Mouse (Mus musculus): Measurements from ENCODE around the gene Sort1. TPM values are rescaled to one million over a fixed set of nuclear protein-coding genes. Genes with fewer than 3 reads are reported as not detected.

Gene Sort1
- polyA plus RNA-seq, 1 experiment = 21.5 TPM

DNA sequence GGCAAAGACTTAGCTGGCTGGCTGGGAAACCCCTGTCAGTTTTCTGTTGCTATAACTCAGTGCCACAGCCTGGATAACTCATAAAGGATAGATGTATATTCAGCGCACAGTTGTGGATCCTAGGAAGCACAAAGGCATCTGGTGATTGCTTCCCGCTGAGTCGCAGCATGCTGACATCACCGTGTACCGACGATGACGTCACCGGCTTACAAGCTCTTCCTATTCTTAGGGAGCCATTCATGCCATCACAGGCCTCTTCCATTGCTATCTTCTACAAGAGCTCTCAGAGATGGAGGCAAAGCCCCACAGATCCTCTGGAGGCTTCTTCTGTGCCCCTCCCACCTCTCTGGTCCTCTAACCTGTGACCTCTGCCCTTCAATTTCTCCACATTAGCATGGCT, 19.8 kb downstream of the Sort1 start:
- Histone ChIP-seq H3K36me3 (ENCODE audit: control insufficient read depth, insufficient read depth, low read length, poor library complexity, severe bottlenecking) (no peaks in the 10 kb centered on the region), H3K4me3 (ENCODE audit: low read depth, low read length) (no peak overlapping the region), H3K4me1 (ENCODE audit: control insufficient read depth, insufficient read depth, low read length) (no peaks in the 10 kb centered on the region), H3K27me3 (ENCODE audit: control insufficient read depth, insufficient read depth, low read length, poor library complexity, severe bottlenecking) (no peaks in the 10 kb centered on the region), H3K27ac (ENCODE audit: insufficient read depth, low read length) (no peak overlapping the region), H3K9me3 (replicated peaks; ENCODE audit: control insufficient read depth, insufficient read depth, low read length, poor library complexity, severe bottlenecking) (no peaks in the 10 kb centered on the region), H3K9ac (ENCODE audit: low read depth, poor library complexity, severe bottlenecking) (no peak overlapping the region)
- TF ChIP-seq POLR2A (IDR thresholded peaks at IDR 0.05; ENCODE audit: insufficient read depth, low read length) = no peak
- TF ChIP-seq EP300 (IDR thresholded peaks at IDR 0.05; ENCODE audit: insufficient read depth, low read depth, low read length) = no peak
- TF ChIP-seq CTCF (IDR thresholded peaks at IDR 0.05; ENCODE audit: low read depth, low read length) = no peak

DNA sequence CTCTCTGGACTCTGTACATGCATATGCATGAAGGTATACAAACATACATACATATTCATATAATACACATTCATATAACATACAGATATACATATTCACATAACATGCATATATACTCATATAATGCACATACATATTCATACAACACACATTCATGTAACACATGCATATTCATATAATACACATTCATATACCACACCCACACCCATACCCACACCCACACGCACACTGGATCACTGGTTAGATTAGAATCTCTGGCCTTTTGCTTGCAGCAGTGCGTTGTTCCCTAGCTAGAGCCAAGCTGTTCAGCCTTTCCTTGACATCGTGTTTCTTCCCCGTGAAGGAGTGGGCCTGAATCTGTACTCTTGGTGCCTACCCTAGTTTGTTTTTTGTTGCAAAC, 20.9 kb downstream of the Sort1 start:
- H3K4me1 ChIP-seq (ENCODE audit: control insufficient read depth, insufficient read depth, low read length) = no peaks in the 10 kb centered on the region
- TF ChIP-seq POLR2A (IDR thresholded peaks at IDR 0.05; ENCODE audit: insufficient read depth, low read length) = no peak
- no peak for TF ChIP-seq EP300 (IDR thresholded peaks at IDR 0.05; ENCODE audit: insufficient read depth, low read depth, low read length)
- TF ChIP-seq CTCF (IDR thresholded peaks at IDR 0.05; ENCODE audit: low read depth, low read length) = no peak
- no peaks in the 10 kb centered on the region for H3K36me3 ChIP-seq (ENCODE audit: control insufficient read depth, insufficient read depth, low read length, poor library complexity, severe bottlenecking)
- no peaks in the 10 kb centered on the region for H3K9me3 ChIP-seq (replicated peaks; ENCODE audit: control insufficient read depth, insufficient read depth, low read length, poor library complexity, severe bottlenecking)
- H3K9ac ChIP-seq (ENCODE audit: low read depth, poor library complexity, severe bottlenecking) = no peak overlapping the region
- no peak overlapping the region for H3K4me3 ChIP-seq (ENCODE audit: low read depth, low read length)
- no peaks in the 10 kb centered on the region for H3K27me3 ChIP-seq (ENCODE audit: control insufficient read depth, insufficient read depth, low read length, poor library complexity, severe bottlenecking)
- H3K27ac ChIP-seq (ENCODE audit: insufficient read depth, low read length) = no peak overlapping the region

DNA sequence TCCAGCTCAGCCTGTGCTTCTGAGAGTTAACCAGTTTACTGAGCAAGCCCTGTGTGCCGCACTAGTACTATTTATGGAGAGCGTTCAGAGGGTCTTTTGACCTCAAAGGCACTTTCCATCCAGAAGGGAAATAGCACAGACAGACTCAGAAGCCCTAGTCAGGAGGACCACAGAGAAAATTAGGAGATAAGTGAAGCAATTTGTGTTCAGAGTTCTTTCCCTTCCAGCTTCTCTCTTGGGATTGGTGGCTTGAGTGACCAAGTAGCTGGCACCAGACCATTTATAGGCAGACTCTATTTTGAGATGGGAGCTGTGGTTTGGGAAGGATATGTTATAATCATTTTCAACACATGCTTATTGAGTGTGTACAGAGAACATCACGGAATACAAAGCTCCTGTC, 22.5 kb downstream of the Sort1 start:
- Histone ChIP-seq H3K27me3 (ENCODE audit: control insufficient read depth, insufficient read depth, low read length, poor library complexity, severe bottlenecking) (no peaks in the 10 kb centered on the region; the same call in 1 of the 2 replicates), H3K27ac (ENCODE audit: insufficient read depth, low read length) (no peak overlapping the region), H3K4me3 (ENCODE audit: low read depth, low read length) (no peak overlapping the region), H3K4me1 (ENCODE audit: control insufficient read depth, insufficient read depth, low read length) (no peaks in the 10 kb centered on the region), H3K9me3 (replicated peaks; ENCODE audit: control insufficient read depth, insufficient read depth, low read length, poor library complexity, severe bottlenecking) (no peaks in the 10 kb centered on the region), H3K36me3 (ENCODE audit: control insufficient read depth, insufficient read depth, low read length, poor library complexity, severe bottlenecking) (no peaks in the 10 kb centered on the region), H3K9ac (ENCODE audit: low read depth, poor library complexity, severe bottlenecking) (no peak overlapping the region)
- TF ChIP-seq EP300 (IDR thresholded peaks at IDR 0.05; ENCODE audit: insufficient read depth, low read depth, low read length) (no peak), POLR2A (IDR thresholded peaks at IDR 0.05; ENCODE audit: insufficient read depth, low read length) (no peak), CTCF (IDR thresholded peaks at IDR 0.05; ENCODE audit: low read depth, low read length) (no peak)

GRCm38 (mm10) chr3:108307485-108307884, 23.6 kb downstream of the Sort1 start:
- no peak overlapping the region for H3K27ac ChIP-seq (ENCODE audit: insufficient read depth, low read length)
- H3K4me1 ChIP-seq (ENCODE audit: control insufficient read depth, insufficient read depth, low read length) = no peaks in the 10 kb centered on the region
- H3K27me3 ChIP-seq (ENCODE audit: control insufficient read depth, insufficient read depth, low read length, poor library complexity, severe bottlenecking) = no peaks in the 10 kb centered on the region; the same call in 1 of the 2 replicates
- H3K36me3 ChIP-seq (ENCODE audit: control insufficient read depth, insufficient read depth, low read length, poor library complexity, severe bottlenecking) = no peaks in the 10 kb centered on the region
- H3K9ac ChIP-seq (ENCODE audit: low read depth, poor library complexity, severe bottlenecking) = no peak overlapping the region
- no peaks in the 10 kb centered on the region for H3K9me3 ChIP-seq (replicated peaks; ENCODE audit: control insufficient read depth, insufficient read depth, low read length, poor library complexity, severe bottlenecking)
- H3K4me3 ChIP-seq (ENCODE audit: low read depth, low read length) = no peak overlapping the region
- no peak for TF ChIP-seq CTCF (IDR thresholded peaks at IDR 0.05; ENCODE audit: low read depth, low read length)
- no peak for TF ChIP-seq EP300 (IDR thresholded peaks at IDR 0.05; ENCODE audit: insufficient read depth, low read depth, low read length)
- no peak for TF ChIP-seq POLR2A (IDR thresholded peaks at IDR 0.05; ENCODE audit: insufficient read depth, low read length)

GRCm38 (mm10) chr3:108310921-108311341, 27.0 kb downstream of the Sort1 start:
- H3K9ac ChIP-seq (ENCODE audit: low read depth, poor library complexity, severe bottlenecking) = no peak overlapping the region
- H3K27me3 ChIP-seq (ENCODE audit: control insufficient read depth, insufficient read depth, low read length, poor library complexity, severe bottlenecking) = no peaks in the 10 kb centered on the region; the same call in 1 of the 2 replicates
- no peak overlapping the region for H3K27ac ChIP-seq (ENCODE audit: insufficient read depth, low read length)
- TF ChIP-seq CTCF (IDR thresholded peaks at IDR 0.05; ENCODE audit: low read depth, low read length) (no peak), POLR2A (IDR thresholded peaks at IDR 0.05; ENCODE audit: insufficient read depth, low read length) (no peak), EP300 (IDR thresholded peaks at IDR 0.05; ENCODE audit: insufficient read depth, low read depth, low read length) (no peak)
- H3K4me1 ChIP-seq (ENCODE audit: control insufficient read depth, insufficient read depth, low read length) = no peaks in the 10 kb centered on the region
- no peak overlapping the region for H3K4me3 ChIP-seq (ENCODE audit: low read depth, low read length)
- H3K36me3 ChIP-seq (ENCODE audit: control insufficient read depth, insufficient read depth, low read length, poor library complexity, severe bottlenecking) = no peaks in the 10 kb centered on the region
- no peaks in the 10 kb centered on the region for H3K9me3 ChIP-seq (replicated peaks; ENCODE audit: control insufficient read depth, insufficient read depth, low read length, poor library complexity, severe bottlenecking)

- H3K4me3 ChIP-seq (ENCODE audit: low read depth, low read length) = no peak overlapping the region
- TF ChIP-seq CTCF (IDR thresholded peaks at IDR 0.05; ENCODE audit: low read depth, low read length) (no peak), EP300 (IDR thresholded peaks at IDR 0.05; ENCODE audit: insufficient read depth, low read depth, low read length) (no peak), POLR2A (IDR thresholded peaks at IDR 0.05; ENCODE audit: insufficient read depth, low read length) (no peak)
These were observed 27.8 kb downstream of the Sort1 start for GRCm38 (mm10) chr3:108311688-108312087.

More at GRCm38 (mm10) chr3:108311688-108312087, 27.8 kb downstream of the Sort1 start:
- Histone ChIP-seq H3K9me3 (replicated peaks; ENCODE audit: control insufficient read depth, insufficient read depth, low read length, poor library complexity, severe bottlenecking) (no peaks in the 10 kb centered on the region), H3K4me1 (ENCODE audit: control insufficient read depth, insufficient read depth, low read length) (no peaks in the 10 kb centered on the region), H3K9ac (ENCODE audit: low read depth, poor library complexity, severe bottlenecking) (no peak overlapping the region), H3K27ac (ENCODE audit: insufficient read depth, low read length) (no peak overlapping the region), H3K36me3 (ENCODE audit: control insufficient read depth, insufficient read depth, low read length, poor library complexity, severe bottlenecking) (no peaks in the 10 kb centered on the region), H3K27me3 (ENCODE audit: control insufficient read depth, insufficient read depth, low read length, poor library complexity, severe bottlenecking) (no peaks in the 10 kb centered on the region; the same call in 1 of the 2 replicates)
